In the genomic region with DNA sequence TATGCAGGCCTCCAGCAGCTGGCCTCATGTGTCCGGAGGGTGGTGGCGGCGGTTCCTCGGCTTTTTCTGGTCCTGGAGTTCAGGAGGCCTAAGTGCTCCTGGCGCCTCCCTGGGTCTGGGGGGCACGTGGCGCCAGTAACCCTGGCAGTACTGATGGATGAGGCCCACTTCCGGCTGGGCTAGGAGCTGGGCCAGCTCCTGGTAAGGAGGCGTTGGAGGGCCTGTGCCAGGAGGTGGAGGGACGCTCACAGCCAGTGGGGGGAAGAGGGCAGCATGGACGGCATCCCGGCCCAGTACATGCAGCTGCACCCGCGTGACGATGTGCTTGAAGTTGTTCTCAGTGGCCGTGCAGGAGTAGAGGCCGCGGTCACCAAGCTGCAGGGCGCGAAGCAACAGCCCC, we compare ENCODE assay signal across 20 mouse cellular contexts. TPM values are rescaled to one million over a fixed set of nuclear protein-coding genes. Genes with fewer than 3 reads are reported as not detected.
DNase-seq lines count a peak whose midpoint lies in the region; ATAC-seq and TF ChIP-seq lines count a peak whose summit lies in the region.
"Had no signal": no experiment of that assay in that cellular context is flagged by ENCODE, and none has a peak within 500 bp of the region (broad histone marks: within the 10 kb centered on the region; RNA-seq: fewer than 3 reads in every experiment).

No protein-coding gene starts in this region.

- ATAC-seq in forebrain, embryonic 14.5 days, result no peak
- ATAC-seq in stomach, embryonic 16.5 days (ENCODE audit: insufficient read depth, low FRiP score), result no peak
- ATAC-seq in stomach, postnatal 0 days (ENCODE audit: low FRiP score, low TSS enrichment), result no peak
- ATAC-seq: forebrain, embryonic 13.5 days had no signal

- no peak for DNase-seq in forebrain, embryonic 14.5 days (ENCODE audit: low spot score)
- no peak for DNase-seq in forebrain, embryonic 10.5 days (ENCODE audit: extremely low spot score, low spot score)
- DNase-seq in kidney, postnatal 10 days, result peak; percentile 27
- no peak for DNase-seq in kidney, postnatal 4 days
- peak; percentile 48 for DNase-seq in lung, postnatal 10 days
- no peak for DNase-seq in lung, adult 2 months
- no peak for DNase-seq in stomach, postnatal 0 days (ENCODE audit: low spot score)
- DNase-seq: adrenal gland, postnatal 14 days; cerebellum, adult 11-12 months; cerebellum, adult 9-10 months; cerebellum, postnatal 25 days; gastrocnemius, postnatal 10 days; heart, adult 18-20 months; heart, postnatal 10 days; heart, postnatal 4 days had no signal

- no peak for TF ChIP-seq POLR2A in lung, adult 2 months (IDR thresholded peaks at IDR 0.05; ENCODE audit: borderline replicate concordance, extremely low read depth, low read depth, low read length)

- no peak overlapping the region for H3K9ac ChIP-seq in forebrain, embryonic 14.5 days (ENCODE audit: low read length)
- H3K9ac ChIP-seq in stomach, embryonic 16.5 days (ENCODE audit: low read length), result peak overlapping the region; percentile 50
- no peak overlapping the region for H3K9ac ChIP-seq in stomach, postnatal 0 days (ENCODE audit: low read length)
- H3K9ac ChIP-seq: embryonic facial prominence, embryonic 12.5 days; forebrain, embryonic 13.5 days; hindbrain, embryonic 14.5 days had no signal

- H3K4me2 ChIP-seq in forebrain, embryonic 14.5 days (ENCODE audit: low read length), result no peak overlapping the region
- H3K4me2 ChIP-seq in stomach, embryonic 16.5 days (ENCODE audit: low read depth, low read length), result no peak overlapping the region
- H3K4me2 ChIP-seq in stomach, postnatal 0 days (replicated peaks; ENCODE audit: low read depth), result no peak overlapping the region
- H3K4me2 ChIP-seq: embryonic facial prominence, embryonic 12.5 days; forebrain, embryonic 13.5 days; hindbrain, embryonic 14.5 days had no signal

- no peak overlapping the region for H3K4me3 ChIP-seq in forebrain, embryonic 14.5 days (ENCODE audit: low read depth, low read length)
- no peak overlapping the region for H3K4me3 ChIP-seq in forebrain, embryonic 10.5 days
- no peak overlapping the region for H3K4me3 ChIP-seq in lung, adult 2 months (replicated peaks; ENCODE audit: extremely low read depth, low read depth, low read length)
- H3K4me3 ChIP-seq in stomach, embryonic 16.5 days (replicated peaks; ENCODE audit: low read length), result no peak overlapping the region
- no peak overlapping the region for H3K4me3 ChIP-seq in stomach, postnatal 0 days (ENCODE audit: low read depth, low read length)
- H3K4me3 ChIP-seq: embryonic facial prominence, embryonic 12.5 days; forebrain, embryonic 13.5 days; heart, embryonic 10.5 days had no signal

- H3K36me3 ChIP-seq in forebrain, embryonic 14.5 days (ENCODE audit: control insufficient read depth, insufficient read depth, low read length), result peaks cover 37% of the 10 kb centered on the region
- H3K36me3 ChIP-seq in forebrain, embryonic 10.5 days (replicated peaks), result peaks cover 60% of the 10 kb centered on the region
- H3K36me3 ChIP-seq in stomach, embryonic 16.5 days (ENCODE audit: control insufficient read depth, insufficient read depth, low read length), result peaks cover 12% of the 10 kb centered on the region
- H3K36me3 ChIP-seq in stomach, postnatal 0 days (ENCODE audit: control insufficient read depth, insufficient read depth, low read length), result peaks cover 12% of the 10 kb centered on the region; the same call in 1 of the 2 replicates

- 0 out of 2 replicates have a peak overlapping the region, but pooled peaks have one; percentile 33 for H3K27ac ChIP-seq in forebrain, embryonic 14.5 days (ENCODE audit: low read depth, low read length)
- no peak overlapping the region for H3K27ac ChIP-seq in forebrain, embryonic 10.5 days
- H3K27ac ChIP-seq in stomach, embryonic 16.5 days (ENCODE audit: low read length), result no peak overlapping the region
- H3K27ac ChIP-seq in stomach, postnatal 0 days (replicated peaks), result no peak overlapping the region
- H3K27ac ChIP-seq: embryonic facial prominence, embryonic 12.5 days; forebrain, embryonic 13.5 days; heart, embryonic 10.5 days; hindbrain, embryonic 14.5 days had no signal

- peaks cover under 1% of the 10 kb centered on the region; the same call in 1 of the 2 replicates for H3K27me3 ChIP-seq in forebrain, embryonic 14.5 days (replicated peaks; ENCODE audit: control insufficient read depth, insufficient read depth, low read length)
- H3K27me3 ChIP-seq in forebrain, embryonic 10.5 days (ENCODE audit: poor library complexity, severe bottlenecking), result peaks cover 10% of the 10 kb centered on the region
- H3K27me3 ChIP-seq in stomach, embryonic 16.5 days (ENCODE audit: control insufficient read depth, insufficient read depth, low read length), result 0 out of 2 replicates have a peak, but pooled peaks cover 2% of the 10 kb centered on the region
- no peaks in the 10 kb centered on the region for H3K27me3 ChIP-seq in stomach, postnatal 0 days (ENCODE audit: control insufficient read depth, insufficient read depth, low read length)

- H3K9me3 ChIP-seq in forebrain, embryonic 14.5 days (replicated peaks; ENCODE audit: control insufficient read depth, low read length), result no peaks in the 10 kb centered on the region
- no peaks in the 10 kb centered on the region for H3K9me3 ChIP-seq in forebrain, embryonic 10.5 days
- no peaks in the 10 kb centered on the region for H3K9me3 ChIP-seq in stomach, embryonic 16.5 days (replicated peaks; ENCODE audit: control insufficient read depth, low read length)
- no peaks in the 10 kb centered on the region for H3K9me3 ChIP-seq in stomach, postnatal 0 days (ENCODE audit: control insufficient read depth, low read length)
- H3K9me3 ChIP-seq: embryonic facial prominence, embryonic 12.5 days; forebrain, embryonic 13.5 days; heart, embryonic 10.5 days had no signal

- TF ChIP-seq EP300 in stomach, postnatal 0 days (optimal IDR thresholded peaks at IDR 0.05), result no peak

- WGBS in forebrain, embryonic 14.5 days, result 87% methylated on average over 20 of the region's 20 CpGs
- 94% methylated on average over 20 of the region's 20 CpGs for WGBS in forebrain, embryonic 10.5 days
- WGBS in lung, adult 2 months, result 56% methylated on average over 20 of the region's 20 CpGs
- 72% methylated on average over 20 of the region's 20 CpGs for WGBS in stomach, embryonic 16.5 days
- WGBS in stomach, postnatal 0 days, result 78% methylated on average over 20 of the region's 20 CpGs

- no peak for TF ChIP-seq CTCF in lung, adult 2 months (IDR thresholded peaks at IDR 0.05; ENCODE audit: insufficient read depth, low read length)
- TF ChIP-seq CTCF in stomach, postnatal 0 days (IDR thresholded peaks at IDR 0.05; ENCODE audit: low read depth), result no peak

- no peaks in the 10 kb centered on the region for H3K4me1 ChIP-seq in forebrain, embryonic 14.5 days (ENCODE audit: control insufficient read depth, insufficient read depth, low read length)
- peaks cover 31% of the 10 kb centered on the region for H3K4me1 ChIP-seq in forebrain, embryonic 10.5 days
- peaks cover 8% of the 10 kb centered on the region for H3K4me1 ChIP-seq in lung, adult 2 months (ENCODE audit: control insufficient read depth, insufficient read depth, low read length)
- no peaks in the 10 kb centered on the region for H3K4me1 ChIP-seq in stomach, embryonic 16.5 days (ENCODE audit: control insufficient read depth, insufficient read depth, low read length)
- no peaks in the 10 kb centered on the region for H3K4me1 ChIP-seq in stomach, postnatal 0 days (replicated peaks; ENCODE audit: control insufficient read depth, insufficient read depth)
- H3K4me1 ChIP-seq: embryonic facial prominence, embryonic 12.5 days; forebrain, embryonic 13.5 days had no signal

RNA-seq across cellular contexts. Expression of gene Gnat1, which starts 2.9 kb away (rescaled TPM):
- polyA plus RNA-seq in forebrain, embryonic 14.5 days (2014; fragmentation: Nextera tagmentation; extraction: Ambion mirVana), result 0.28 and 0.66 TPM in 2 replicates
- 3.9 and 4.1 TPM in 2 replicates for polyA plus RNA-seq in forebrain, embryonic 10.5 days (2016; fragmentation: Nextera tagmentation; extraction: Ambion mirVana)
- 0.09 and 0.20 TPM in 2 replicates for polyA plus RNA-seq in lung, adult 2 months (2012; rRNA removed)
- 0.42 and 2.0 TPM in 2 replicates for polyA plus RNA-seq in stomach, embryonic 16.5 days (2015; fragmentation: Nextera tagmentation; extraction: Ambion mirVana)
- polyA plus RNA-seq in stomach, postnatal 0 days (2015; fragmentation: Nextera tagmentation; extraction: Ambion mirVana), result 2.1 and 2.9 TPM in 2 replicates

RNA-seq across cellular contexts. Expression of gene Slc38a3, which starts 13.1 kb away (rescaled TPM):
- 32.8 and 32.9 TPM in 2 replicates for polyA plus RNA-seq in forebrain, embryonic 14.5 days (2014; fragmentation: Nextera tagmentation; extraction: Ambion mirVana)
- polyA plus RNA-seq in forebrain, embryonic 10.5 days (2016; fragmentation: Nextera tagmentation; extraction: Ambion mirVana), result 8.8 and 9.0 TPM in 2 replicates
- polyA plus RNA-seq in lung, adult 2 months (2012; rRNA removed), result 1.8 and 16.1 TPM in 2 replicates
- 13.0 and 15.1 TPM in 2 replicates for polyA plus RNA-seq in stomach, embryonic 16.5 days (2015; fragmentation: Nextera tagmentation; extraction: Ambion mirVana)
- polyA plus RNA-seq in stomach, postnatal 0 days (2015; fragmentation: Nextera tagmentation; extraction: Ambion mirVana), result 0.95 and 1.1 TPM in 2 replicates

RNA-seq across cellular contexts. Expression of gene Sema3f, which starts 27.9 kb away (rescaled TPM):
- polyA plus RNA-seq in forebrain, embryonic 14.5 days (2014; fragmentation: Nextera tagmentation; extraction: Ambion mirVana), result 7.4 and 12.2 TPM in 2 replicates
- polyA plus RNA-seq in forebrain, embryonic 10.5 days (2016; fragmentation: Nextera tagmentation; extraction: Ambion mirVana), result 10.0 and 11.2 TPM in 2 replicates
- polyA plus RNA-seq in lung, adult 2 months (2012; rRNA removed), result 318 and 413 TPM in 2 replicates
- polyA plus RNA-seq in stomach, embryonic 16.5 days (2015; fragmentation: Nextera tagmentation; extraction: Ambion mirVana), result 15.1 and 16.8 TPM in 2 replicates
- polyA plus RNA-seq in stomach, postnatal 0 days (2015; fragmentation: Nextera tagmentation; extraction: Ambion mirVana), result 11.7 and 15.1 TPM in 2 replicates

RNA-seq across cellular contexts. Expression of gene Gnai2, which starts 47.2 kb away (rescaled TPM):
- 371 and 423 TPM in 2 replicates for polyA plus RNA-seq in forebrain, embryonic 14.5 days (2014; fragmentation: Nextera tagmentation; extraction: Ambion mirVana)
- polyA plus RNA-seq in forebrain, embryonic 10.5 days (2016; fragmentation: Nextera tagmentation; extraction: Ambion mirVana), result 526 and 533 TPM in 2 replicates
- 844 and 991 TPM in 2 replicates for polyA plus RNA-seq in lung, adult 2 months (2012; rRNA removed)
- polyA plus RNA-seq in stomach, embryonic 16.5 days (2015; fragmentation: Nextera tagmentation; extraction: Ambion mirVana), result 308 and 311 TPM in 2 replicates
- polyA plus RNA-seq in stomach, postnatal 0 days (2015; fragmentation: Nextera tagmentation; extraction: Ambion mirVana), result 189 and 195 TPM in 2 replicates

Comparison
In these comparisons a context has a peak if more than half of its experiments do, and no peak if none do; other contexts are left out.
1. DNase-seq: peak in kidney, postnatal 10 days (single experiment) and lung, postnatal 10 days (single experiment); none in forebrain, embryonic 14.5 days (single experiment), forebrain, embryonic 10.5 days (single experiment), kidney, postnatal 4 days (0 of 2), lung, adult 2 months (single experiment) and stomach, postnatal 0 days (single experiment).
2. RNA of gene Sema3f, which starts 27.9 kb away (polyA plus RNA-seq): 318 to 413 TPM in lung, adult 2 months; 15.1 to 16.8 TPM in stomach, embryonic 16.5 days, 11.7 to 15.1 TPM in stomach, postnatal 0 days, 10.0 to 11.2 TPM in forebrain, embryonic 10.5 days and 7.4 to 12.2 TPM in forebrain, embryonic 14.5 days; every median in the first group is over 10 times any median in the second.